Mouse (Mus musculus) limb, embryonic 13.5 days (tissue): ENCODE measurements around the gene Ttc41. TPM values are rescaled to one million over a fixed set of nuclear protein-coding genes. Genes with fewer than 3 reads are reported as not detected.
"Not testable (repeated sequence)": the region's sequence is repeated elsewhere in the genome, so short reads cannot be mapped to it uniquely, and the experiment has no call there.

Experiments
- ATAC-seq: fragments of 200-750 bp; cut with Nextera tagmentation; 2 replicates; pipeline ENCODE4 v1.8.0; 2017; ENCODE audit warnings: low read depth, moderate number of reproducible peaks, moderate TSS enrichment; ENCODE audit not compliant: low FRiP score
- H3K27ac ChIP-seq: fragments of 300-500 bp; sonication (generic); 2 replicates; pipeline ENCODE4 v1.5.1; 2015; ENCODE audit warnings: inconsistent platforms, mild to moderate bottlenecking, moderate library complexity
- H3K27me3 ChIP-seq: fragments of 300-500 bp; sonication (generic); 2 replicates; pipeline ENCODE4 v1.6.1; 2015; ENCODE audit warnings: mild to moderate bottlenecking, inconsistent platforms
- H3K36me3 ChIP-seq: fragments of 300-500 bp; sonication (generic); 2 replicates; pipeline ENCODE4 v1.6.1; 2015; ENCODE audit warnings: inconsistent platforms, mild to moderate bottlenecking, moderate library complexity
- H3K4me1 ChIP-seq: fragments of 300-500 bp; sonication (generic); 2 replicates; pipeline ENCODE4 v1.6.1; 2015; ENCODE audit warnings: inconsistent platforms
- H3K4me2 ChIP-seq: fragments of 300-500 bp; sonication (generic); replicated peaks from 2 replicates; pipeline ENCODE4 v1.6.1; 2015; ENCODE audit warnings: inconsistent platforms, mild to moderate bottlenecking, moderate library complexity
- H3K4me3 ChIP-seq: fragments of 300-500 bp; sonication (generic); 2 replicates; pipeline ENCODE4 v1.5.1; 2015; ENCODE audit warnings: moderate library complexity, mild to moderate bottlenecking, inconsistent platforms
- H3K9ac ChIP-seq: fragments of 300-500 bp; sonication (generic); 2 replicates; pipeline ENCODE4 v1.6.1; 2015; ENCODE audit warnings: mild to moderate bottlenecking, inconsistent platforms
- H3K9me3 ChIP-seq: fragments of 300-500 bp; sonication (generic); 2 replicates; pipeline ENCODE4 v1.6.1; 2016; ENCODE audit warnings: inconsistent platforms
- WGBS: fragments of 180-500 bp; shearing (Covaris S2); methylation state at CpG from one replicate; pipeline ENCODE4 v1.1.7; 2015; 5-methylcytosine and 5-hydroxymethylcytosine counted together
- polyA plus RNA-seq: library from polyadenylated mRNA; unstranded; fragments of >200 nt; fragmentation: Nextera tagmentation; extraction: Ambion mirVana; gene quantifications from 2 replicates; pipeline ENCODE4 v1.2.1, GENCODE M21; 2015

The Ttc41 gene
- 1.7 and 2.2 TPM in 2 replicates for polyA plus RNA-seq

GRCm38 (mm10) chr10:86705318-86705921, at the start of gene Ttc41, which contains the start of gene Hsp90b1:
Gene Ttc41 (plus strand): TSS chr10:86705811.
Gene Hsp90b1 (minus strand): TSS chr10:86705509.
- Histone ChIP-seq H3K9ac (peak within 1 kb of the TSS; percentile 96), H3K27ac (peak within 1 kb of the TSS; percentile 95), H3K36me3 (peaks cover 34% of the 10 kb centered on the region), H3K4me3 (peak within 1 kb of the TSS; percentile 90), H3K4me1 (peaks cover 42% of the 10 kb centered on the region), H3K9me3 (no peaks in the 10 kb centered on the region), H3K4me2 (peak within 1 kb of the TSS; percentile 93), H3K27me3 (no peaks in the 10 kb centered on the region)
- ATAC-seq: peak; percentile 98
- under 1% methylated on average over 51 of the region's 51 CpGs for whole genome bisulfite sequencing

DNA sequence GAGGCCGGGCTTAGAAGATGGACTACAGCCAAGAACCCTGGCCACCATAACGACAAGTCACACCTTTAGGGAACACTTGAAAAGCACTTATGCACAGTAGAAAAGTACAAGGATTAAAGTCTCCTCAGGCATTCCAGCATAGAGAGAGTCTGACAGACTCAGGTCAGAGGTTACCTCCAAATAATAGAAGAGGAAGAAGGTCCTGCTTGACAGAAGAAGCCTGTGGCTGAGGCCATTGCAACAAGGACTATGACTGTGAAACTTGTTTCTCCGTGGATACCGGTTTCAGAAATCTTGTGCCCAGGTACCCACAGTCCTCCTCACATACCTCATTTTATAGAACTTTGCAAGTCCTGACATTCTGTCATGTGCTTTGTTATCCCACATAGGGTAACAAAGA, 35.1 kb upstream of the Ttc41 start:
- H3K9ac ChIP-seq, H3K4me2 ChIP-seq, H3K36me3 ChIP-seq, H3K9me3 ChIP-seq, ATAC-seq, H3K4me1 ChIP-seq, H3K27ac ChIP-seq, H3K4me3 ChIP-seq, H3K27me3 ChIP-seq: not testable (repeated sequence)
- 85% methylated on average over 4 of the region's 4 CpGs for WGBS

GRCm38 (mm10) chr10:86684797-86685178, 20.8 kb upstream of the Ttc41 start:
- not testable (repeated sequence) for H3K9me3 ChIP-seq, H3K27ac ChIP-seq, H3K4me1 ChIP-seq, H3K9ac ChIP-seq, H3K27me3 ChIP-seq, H3K36me3 ChIP-seq
- 0 out of 2 replicates have a peak, but pooled peaks have one; percentile 1 for ATAC-seq
- Histone ChIP-seq H3K4me2 (peak overlapping the region; percentile 70), H3K4me3 (peak overlapping the region; percentile 71)
- 31% methylated on average over 2 of the region's 2 CpGs for WGBS

GRCm38 (mm10) chr10:86685179-86686016, 20.2 kb upstream of the Ttc41 start:
- peak overlapping the region; percentile 63 for H3K27ac ChIP-seq
- peak overlapping the region; percentile 70 for H3K4me2 ChIP-seq
- not testable (repeated sequence) for H3K9me3 ChIP-seq, H3K4me1 ChIP-seq, H3K27me3 ChIP-seq, H3K36me3 ChIP-seq
- peak overlapping the region; percentile 87 for H3K9ac ChIP-seq
- H3K4me3 ChIP-seq: peak overlapping the region; percentile 71
- peak; percentile 93 for ATAC-seq
- WGBS: 1% methylated on average over 46 of the region's 53 CpGs

- H3K27me3 ChIP-seq, H3K27ac ChIP-seq, H3K4me1 ChIP-seq, ATAC-seq, H3K9me3 ChIP-seq: not testable (repeated sequence)
- peak overlapping the region; percentile 71 for H3K4me3 ChIP-seq
- WGBS: 23% methylated on average over 9 of the region's 9 CpGs
- peaks cover 13% of the 10 kb centered on the region for H3K36me3 ChIP-seq
- peak overlapping the region; percentile 87 for H3K9ac ChIP-seq
- H3K4me2 ChIP-seq: peak overlapping the region; percentile 70
Measured at GRCm38 (mm10) chr10:86686017-86686360, 19.6 kb upstream of the Ttc41 start.

- no peak for ATAC-seq
- no peaks in the 10 kb centered on the region for H3K27me3 ChIP-seq
- H3K4me2 ChIP-seq: peak overlapping the region; percentile 29
- peaks cover 73% of the 10 kb centered on the region for H3K36me3 ChIP-seq
- H3K4me1 ChIP-seq: peaks cover 49% of the 10 kb centered on the region
- H3K9me3 ChIP-seq: no peaks in the 10 kb centered on the region
- WGBS: 66% methylated on average over 3 of the region's 3 CpGs
- no peak overlapping the region for H3K27ac ChIP-seq
- 0 out of 2 replicates have a peak overlapping the region, but pooled peaks have one; percentile 0 for H3K4me3 ChIP-seq
- H3K9ac ChIP-seq: no peak overlapping the region
Measured at GRCm38 (mm10) chr10:86700251-86700650, 5.4 kb upstream of the Ttc41 start.

GRCm38 (mm10) chr10:86700973-86701372, 4.6 kb upstream of the Ttc41 start:
- H3K4me1 ChIP-seq: peaks cover 49% of the 10 kb centered on the region

GRCm38 (mm10) chr10:86702312-86702920, 3.2 kb upstream of the Ttc41 start:
- Histone ChIP-seq H3K27ac (no peak overlapping the region), H3K4me3 (peak overlapping the region; percentile 90), H3K36me3 (peaks cover 62% of the 10 kb centered on the region), H3K4me1 (peaks cover 55% of the 10 kb centered on the region), H3K27me3 (no peaks in the 10 kb centered on the region), H3K9me3 (no peaks in the 10 kb centered on the region), H3K9ac (peak overlapping the region; percentile 96; the same call in 1 of the 2 replicates), H3K4me2 (peak overlapping the region; percentile 93)
- WGBS: 39% methylated on average over 4 of the region's 4 CpGs
- no peak for ATAC-seq

More at GRCm38 (mm10) chr10:86700973-86701372, 4.6 kb upstream of the Ttc41 start:
- H3K27ac ChIP-seq: no peak overlapping the region
- peak overlapping the region; percentile 29 for H3K4me2 ChIP-seq
- H3K4me3 ChIP-seq: peak overlapping the region; percentile 0; the same call in 1 of the 2 replicates
- H3K9me3 ChIP-seq: no peaks in the 10 kb centered on the region
- no peaks in the 10 kb centered on the region for H3K27me3 ChIP-seq
- peak overlapping the region; percentile 10 for H3K9ac ChIP-seq
- peaks cover 66% of the 10 kb centered on the region for H3K36me3 ChIP-seq
- WGBS: 62% methylated on average over 3 of the region's 3 CpGs
- ATAC-seq: no peak

- H3K9me3 ChIP-seq: no peaks in the 10 kb centered on the region
- H3K4me3 ChIP-seq: peak overlapping the region; percentile 90
- WGBS: 70% methylated on average over 4 of the region's 4 CpGs
- peaks cover 55% of the 10 kb centered on the region for H3K4me1 ChIP-seq
- ATAC-seq: no peak
- peak overlapping the region; percentile 96 for H3K9ac ChIP-seq
- H3K27me3 ChIP-seq: no peaks in the 10 kb centered on the region
- peaks cover 52% of the 10 kb centered on the region for H3K36me3 ChIP-seq
- no peak overlapping the region for H3K27ac ChIP-seq
- H3K4me2 ChIP-seq: peak overlapping the region; percentile 93
Measured at GRCm38 (mm10) chr10:86703375-86703774, 2.2 kb upstream of the Ttc41 start.

- ATAC-seq: no peak
- peak overlapping the region; percentile 93 for H3K4me2 ChIP-seq
- H3K27ac ChIP-seq: no peak overlapping the region
- peak overlapping the region; percentile 96 for H3K9ac ChIP-seq
- H3K27me3 ChIP-seq: no peaks in the 10 kb centered on the region
- H3K4me3 ChIP-seq: peak overlapping the region; percentile 90
- 4% methylated on average over 8 of the region's 8 CpGs for WGBS
- no peaks in the 10 kb centered on the region for H3K9me3 ChIP-seq
- peaks cover 53% of the 10 kb centered on the region for H3K4me1 ChIP-seq
- peaks cover 46% of the 10 kb centered on the region for H3K36me3 ChIP-seq
Measured at GRCm38 (mm10) chr10:86704141-86704540, 1.5 kb upstream of the Ttc41 start.

- Histone ChIP-seq H3K27ac (peak overlapping the region; percentile 80), H3K4me1 (peaks cover 47% of the 10 kb centered on the region), H3K36me3 (peaks cover 40% of the 10 kb centered on the region), H3K27me3 (no peaks in the 10 kb centered on the region), H3K9me3 (no peaks in the 10 kb centered on the region), H3K4me3 (peak overlapping the region; percentile 90), H3K9ac (peak overlapping the region; percentile 96), H3K4me2 (peak overlapping the region; percentile 93)
- under 1% methylated on average over 33 of the region's 33 CpGs for WGBS
- no peak for ATAC-seq
Measured at GRCm38 (mm10) chr10:86704589-86705191, 921 bp upstream of the Ttc41 start.
